Mouse (Mus musculus) heart, adult 2 months (tissue): Measurements from ENCODE around the gene Chrna4. TPM values are rescaled to one million over a fixed set of nuclear protein-coding genes. Genes with fewer than 3 reads are reported as not detected.
A peak's percentile ranks its signal among the peaks of the same experiment; 100 is the strongest.

Experiments used
- DNase-seq, 2 experiments: peaks; one replicate each; pipeline ENCODE4 v3.0.0; 2021
- H3K27ac ChIP-seq: fragments of 200-600 bp; 2 replicates; pipeline ENCODE4 v1.8.1; 2022
- H3K27me3 ChIP-seq: fragments of 200-500 bp; 2 replicates; pipeline ENCODE4 v1.6.1; 2012; ENCODE audit warnings: mild to moderate bottlenecking, low read length, inconsistent platforms, mixed read lengths; ENCODE audit not compliant: control insufficient read depth, insufficient read depth
- H3K36me3 ChIP-seq: fragments of 200-500 bp; 2 replicates; pipeline ENCODE4 v1.6.1; 2012; ENCODE audit warnings: low read length, inconsistent platforms; ENCODE audit not compliant: control insufficient read depth, insufficient read depth
- H3K4me1 ChIP-seq: fragments of 200-500 bp; 2 replicates; pipeline ENCODE4 v1.6.1; 2011; ENCODE audit warnings: low read length; ENCODE audit not compliant: control insufficient read depth, insufficient read depth
- H3K4me3 ChIP-seq: fragments of 200-600 bp; 2 replicates; pipeline ENCODE4 v1.8.1; 2022
- H3K79me2 ChIP-seq: fragments of 200-500 bp; replicated peaks from 2 replicates; pipeline ENCODE4 v1.6.1; 2012; ENCODE audit warnings: mild to moderate bottlenecking, inconsistent platforms, low read length, moderate library complexity, mixed read lengths; ENCODE audit not compliant: control insufficient read depth, insufficient read depth
- H3K9ac ChIP-seq: fragments of 200-500 bp; 2 replicates; pipeline ENCODE4 v1.6.1; 2012; ENCODE audit warnings: low read depth, mild to moderate bottlenecking, control low read depth, inconsistent platforms, low read length, mixed read lengths
- CTCF ChIP-seq: fragments of 200-600 bp; IDR thresholded peaks from 2 replicates; pipeline ENCODE4 v1.8.1; 2022; ENCODE audit warnings: antibody characterized with exemption, mild to moderate bottlenecking, moderate library complexity
- EP300 ChIP-seq: fragments of 200-500 bp; IDR thresholded peaks from 2 replicates; pipeline ENCODE4 v1.6.1; 2011; ENCODE audit warnings: low read depth, low read length, control low read depth; ENCODE audit not compliant: insufficient read depth
- POLR2A ChIP-seq: fragments of 200-500 bp; IDR thresholded peaks from 2 replicates; pipeline ENCODE4 v1.6.1; 2011; ENCODE audit warnings: mild to moderate bottlenecking, low read depth, low read length, control low read depth; ENCODE audit not compliant: insufficient read depth
- WGBS: fragments of 180-500 bp; shearing (Covaris S2); methylation state at CpG from one replicate; pipeline ENCODE4 v1.1.7; 2018; 5-methylcytosine and 5-hydroxymethylcytosine counted together
- intact Hi-C: fragments of 180-260 bp; cut with DNase I; formaldehyde crosslinking; loops from one replicate; pipeline ENCODE4 v1.15.1; 2025
- polyA plus RNA-seq: library from polyadenylated mRNA; depleted of rRNA; stranded (reverse); fragments of >200 nt; gene quantifications from 2 replicates; pipeline ENCODE4 v1.2.3, GENCODE M21; 2012
- total RNA-seq, 2 experiments: library from RNA; stranded (reverse); gene quantifications; 2 replicates each; pipeline ENCODE4 v1.2.3; 2021

The Chrna4 gene
- total and polyA plus RNA-seq, 3 experiments, result not detected

- intact Hi-C loops, result loop anchor here (1.0 kb wide), 2 partner anchors 63 to 75 kb away; no protein-coding TSS in a partner anchor
- TF ChIP-seq POLR2A (no peak), EP300 (no peak), CTCF (no peak)
- Histone ChIP-seq H3K4me3 (no peak overlapping the region), H3K36me3 (no peaks in the 10 kb centered on the region), H3K4me1 (no peaks in the 10 kb centered on the region), H3K79me2 (no peaks in the 10 kb centered on the region), H3K9ac (no peak overlapping the region), H3K27ac (no peak overlapping the region), H3K27me3 (no peaks in the 10 kb centered on the region)
- DNase-seq, result no peak
- 68% methylated on average over 3 of the region's 3 CpGs for WGBS
These were observed 46.4 kb downstream of the Chrna4 start for GRCm38 (mm10) chr2:180996905-180997304.

- Histone ChIP-seq H3K9ac (no peak overlapping the region), H3K36me3 (no peaks in the 10 kb centered on the region), H3K79me2 (no peaks in the 10 kb centered on the region), H3K4me3 (no peak overlapping the region), H3K27ac (no peak overlapping the region), H3K4me1 (no peaks in the 10 kb centered on the region), H3K27me3 (no peaks in the 10 kb centered on the region)
- intact Hi-C loops, result loop anchor here (1.0 kb wide), 2 partner anchors 64 to 76 kb away; no protein-coding TSS in a partner anchor
- no peak for TF ChIP-seq POLR2A
- peak; percentile 90 for TF ChIP-seq CTCF
- WGBS, result 12% methylated on average over 5 of the region's 5 CpGs
- DNase-seq, result peak in 1 of 2 experiments; percentile 23
These were observed 46.9 kb downstream of the Chrna4 start for GRCm38 (mm10) chr2:180996436-180996835.

GRCm38 (mm10) chr2:180995457-180995856 lies 47.9 kb downstream of the Chrna4 start:
- DNase-seq, result no peak
- Histone ChIP-seq H3K27ac (no peak overlapping the region), H3K4me3 (no peak overlapping the region), H3K36me3 (no peaks in the 10 kb centered on the region), H3K27me3 (no peaks in the 10 kb centered on the region), H3K79me2 (no peaks in the 10 kb centered on the region), H3K4me1 (no peaks in the 10 kb centered on the region), H3K9ac (no peak overlapping the region)
- WGBS, result 68% methylated on average over 4 of the region's 4 CpGs
- intact Hi-C loops, result no loop called here
- no peak for TF ChIP-seq POLR2A
- no peak for TF ChIP-seq CTCF
- TF ChIP-seq EP300, result no peak

GRCm38 (mm10) chr2:180994360-180994759 lies 49.0 kb downstream of the Chrna4 start:
- TF ChIP-seq CTCF (no peak), POLR2A (no peak), EP300 (no peak)
- H3K4me1 ChIP-seq, result no peaks in the 10 kb centered on the region
- no peaks in the 10 kb centered on the region for H3K79me2 ChIP-seq
- no peak for DNase-seq
- H3K4me3 ChIP-seq, result no peak overlapping the region
- intact Hi-C loops, result no loop called here
- H3K9ac ChIP-seq, result no peak overlapping the region
- H3K36me3 ChIP-seq, result no peaks in the 10 kb centered on the region
- no peaks in the 10 kb centered on the region for H3K27me3 ChIP-seq
- no peak overlapping the region for H3K27ac ChIP-seq
- 62% methylated on average over 2 of the region's 2 CpGs for WGBS

GRCm38 (mm10) chr2:180990347-180990746 lies 53.0 kb downstream of the Chrna4 start:
- H3K4me3 ChIP-seq, result no peak overlapping the region
- 70% methylated on average over 4 of the region's 4 CpGs for WGBS
- H3K9ac ChIP-seq, result no peak overlapping the region
- no peaks in the 10 kb centered on the region for H3K36me3 ChIP-seq
- no peak for DNase-seq
- no peaks in the 10 kb centered on the region for H3K4me1 ChIP-seq
- no peaks in the 10 kb centered on the region for H3K27me3 ChIP-seq
- intact Hi-C loops, result no loop called here
- H3K27ac ChIP-seq, result no peak overlapping the region
- TF ChIP-seq EP300 (no peak), POLR2A (no peak), CTCF (no peak)
- H3K79me2 ChIP-seq, result no peaks in the 10 kb centered on the region

- intact Hi-C loops, result no loop called here
- no peak for DNase-seq
- no peaks in the 10 kb centered on the region for H3K79me2 ChIP-seq
- no peak for TF ChIP-seq CTCF
- TF ChIP-seq EP300, result no peak
- TF ChIP-seq POLR2A, result no peak
- H3K27ac ChIP-seq, result no peak overlapping the region
- H3K27me3 ChIP-seq, result no peaks in the 10 kb centered on the region
- no peaks in the 10 kb centered on the region for H3K36me3 ChIP-seq
- 67% methylated on average over 1 of the region's 1 CpGs for WGBS
- no peaks in the 10 kb centered on the region for H3K4me1 ChIP-seq
- no peak overlapping the region for H3K9ac ChIP-seq
- H3K4me3 ChIP-seq, result no peak overlapping the region
These were observed 54.4 kb downstream of the Chrna4 start for GRCm38 (mm10) chr2:180988948-180989347.
